Mouse (Mus musculus) frontal cortex, postnatal 10 days (tissue): ENCODE data around the gene Calm2.
A peak's percentile ranks its signal among the peaks of the same experiment; 100 is the strongest.

Source experiments
- DNase-seq, 2 experiments: peaks; one replicate each; pipeline ENCODE4 v3.0.0; 2022; ENCODE audit warnings: low spot score in 2 of 2, mixed read lengths in 1 of 2

Calm2 gene

DNA sequence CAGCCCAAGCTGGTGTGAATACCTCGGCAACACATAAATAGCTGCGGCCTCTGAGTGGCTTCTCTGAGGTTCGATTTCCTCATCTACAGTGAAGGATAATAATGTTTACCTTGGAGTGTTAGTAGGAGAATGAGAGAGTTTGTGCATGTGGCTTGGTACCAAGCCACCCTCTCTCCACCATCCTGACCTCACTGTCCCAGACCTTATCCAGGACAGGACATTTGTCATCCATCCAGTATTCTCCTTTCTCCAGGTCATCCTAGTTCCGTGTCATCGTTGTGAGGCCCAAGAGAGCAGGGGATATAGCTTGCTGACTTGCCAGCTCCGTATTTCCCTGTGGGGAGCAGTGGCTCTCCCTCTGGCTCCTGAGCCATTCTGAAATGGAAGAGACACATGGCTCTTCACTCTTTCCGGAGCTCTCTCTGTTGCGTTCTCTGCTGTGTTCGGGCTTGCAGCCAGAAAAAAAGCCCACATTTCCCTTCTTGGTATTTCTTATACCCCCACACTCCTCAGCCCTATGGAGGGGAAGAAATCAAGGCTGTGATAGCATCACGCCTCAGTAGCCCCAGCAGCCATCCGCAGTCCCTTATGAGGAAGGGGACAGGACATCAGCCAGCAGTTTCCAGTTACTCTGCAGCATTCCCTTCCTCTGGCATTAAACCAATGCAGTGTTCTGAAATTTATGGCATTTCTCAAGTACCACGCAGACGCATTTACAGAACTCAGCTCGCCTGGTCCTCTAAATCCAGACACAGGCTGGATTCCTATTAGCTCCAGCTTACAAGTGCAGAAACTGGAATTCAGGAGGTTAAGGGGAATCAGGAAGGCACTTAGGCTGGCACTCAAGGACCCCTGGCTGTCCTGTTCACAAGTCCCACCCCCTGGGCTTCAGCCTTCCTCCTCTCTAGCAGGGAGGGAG, 13.3 kb upstream of the Calm2 start:
- DNase-seq: peak; percentile 54 to 58

DNA sequence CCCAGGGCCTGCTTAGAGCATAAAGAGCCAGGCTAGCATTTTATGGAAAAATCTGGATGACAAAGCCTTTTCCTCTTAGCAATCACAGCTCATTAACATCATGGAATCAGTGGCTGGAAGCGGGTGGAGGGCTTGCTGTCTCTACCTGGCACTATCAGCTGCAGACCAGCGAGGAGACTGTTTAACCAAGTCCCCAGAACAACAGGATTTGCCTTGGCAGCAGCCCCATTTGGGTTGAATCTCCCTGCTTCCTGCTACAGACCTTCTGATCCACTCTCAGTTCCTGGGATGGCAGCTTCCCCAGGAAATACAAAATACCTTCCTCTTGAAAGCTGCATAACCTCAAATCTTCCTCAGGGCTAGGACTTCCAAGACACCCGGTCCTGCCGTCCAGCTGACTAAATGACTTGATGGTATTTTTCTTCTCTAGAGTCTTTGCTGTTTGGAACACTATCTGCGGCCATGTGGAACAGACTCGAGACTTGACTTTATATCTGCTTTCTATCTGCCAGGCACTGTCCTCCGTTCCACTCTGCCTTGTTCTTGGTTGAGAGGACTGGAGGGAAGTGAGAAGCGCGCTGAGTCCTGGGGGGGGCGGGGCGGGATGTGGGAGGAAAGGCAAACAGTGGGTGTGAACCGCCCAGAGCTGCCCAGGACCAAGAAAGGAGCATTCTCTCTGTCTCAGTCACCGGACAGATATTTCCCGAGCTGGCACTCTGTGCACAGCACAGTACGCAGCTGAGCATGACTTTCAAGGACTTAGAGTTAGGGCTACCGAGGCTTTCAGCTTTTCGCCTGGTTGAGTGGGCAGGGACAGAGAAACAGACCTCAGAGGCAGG, 12.4 kb upstream of the Calm2 start:
- peak in 1 of 2 experiments; percentile 25 for DNase-seq

- DNase-seq: no peak
Measured at GRCm38 (mm10) chr17:87457961-87458360, 11.2 kb upstream of the Calm2 start.

GRCm38 (mm10) chr17:87454121-87454520, 7.4 kb upstream of the Calm2 start:
- no peak for DNase-seq

- DNase-seq: no peak
Measured at GRCm38 (mm10) chr17:87453336-87453735, 6.6 kb upstream of the Calm2 start.

GRCm38 (mm10) chr17:87448881-87449280, 2.1 kb upstream of the Calm2 start:
- DNase-seq: no peak

DNA sequence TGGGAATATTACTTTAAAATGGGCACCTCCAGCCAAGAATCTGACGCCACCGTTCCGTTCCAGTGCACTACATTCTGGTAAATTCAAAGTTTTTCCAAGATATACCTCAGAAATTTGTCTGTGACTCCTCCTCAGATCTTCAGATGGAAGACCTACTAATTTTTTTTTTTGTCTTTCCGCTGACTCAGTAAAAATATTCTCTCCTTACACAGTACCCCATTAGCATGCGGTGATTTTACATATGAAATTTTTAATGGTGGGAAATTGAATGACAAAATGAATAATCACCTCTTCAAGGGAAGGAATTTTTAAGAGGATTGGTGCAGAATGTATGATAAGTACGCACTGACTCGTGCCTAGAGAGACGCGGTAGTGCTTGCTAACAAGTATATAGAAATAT, 1.6 kb upstream of the Calm2 start:
- DNase-seq: no peak

GRCm38 (mm10) chr17:87447612-87448200, 971 bp upstream of the Calm2 start:
- DNase-seq: no peak

DNA sequence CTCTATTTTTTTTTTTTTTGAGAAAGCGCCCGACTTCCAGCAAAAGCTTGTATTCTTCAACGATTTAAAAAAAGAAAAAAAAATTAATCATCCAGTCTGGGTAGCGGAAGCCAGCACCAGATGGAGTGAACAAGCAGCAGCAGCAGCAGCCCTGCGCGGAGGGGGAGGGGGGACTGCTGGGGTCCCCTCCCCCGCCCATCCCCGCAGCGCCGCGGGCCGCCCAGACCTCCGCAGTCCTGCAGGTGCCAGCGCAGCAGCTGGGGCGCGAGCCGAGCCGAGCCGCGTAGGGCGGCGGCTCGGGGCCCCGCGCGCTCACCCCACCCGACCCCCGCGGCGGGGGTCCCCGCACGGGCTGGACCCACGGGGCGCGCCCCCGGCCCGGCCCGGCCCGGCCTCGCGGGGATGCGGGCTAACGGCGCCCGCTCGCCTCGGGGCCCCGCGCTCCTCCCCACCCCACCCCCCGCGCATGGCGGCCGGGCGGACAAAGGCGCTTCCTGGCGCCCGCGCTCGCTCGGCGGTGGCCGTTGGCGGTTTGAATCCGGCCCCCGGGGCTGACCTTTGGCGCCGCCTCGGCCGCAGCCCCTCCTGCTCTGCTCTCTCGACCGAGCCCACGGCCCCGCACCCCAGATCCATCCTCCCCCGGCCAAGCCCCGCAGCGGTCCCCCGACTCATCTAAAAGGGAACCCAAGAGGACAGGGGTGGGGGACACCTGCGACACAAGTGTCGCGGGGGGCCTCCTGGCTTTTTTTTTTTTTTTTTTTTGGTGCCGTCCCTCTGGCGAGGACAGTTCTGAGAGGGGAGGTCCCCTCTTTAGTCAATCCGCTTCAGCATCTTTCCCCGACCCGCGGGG, 593 bp downstream of the Calm2 start:
- peak; percentile 61 to 70 for DNase-seq

DNA sequence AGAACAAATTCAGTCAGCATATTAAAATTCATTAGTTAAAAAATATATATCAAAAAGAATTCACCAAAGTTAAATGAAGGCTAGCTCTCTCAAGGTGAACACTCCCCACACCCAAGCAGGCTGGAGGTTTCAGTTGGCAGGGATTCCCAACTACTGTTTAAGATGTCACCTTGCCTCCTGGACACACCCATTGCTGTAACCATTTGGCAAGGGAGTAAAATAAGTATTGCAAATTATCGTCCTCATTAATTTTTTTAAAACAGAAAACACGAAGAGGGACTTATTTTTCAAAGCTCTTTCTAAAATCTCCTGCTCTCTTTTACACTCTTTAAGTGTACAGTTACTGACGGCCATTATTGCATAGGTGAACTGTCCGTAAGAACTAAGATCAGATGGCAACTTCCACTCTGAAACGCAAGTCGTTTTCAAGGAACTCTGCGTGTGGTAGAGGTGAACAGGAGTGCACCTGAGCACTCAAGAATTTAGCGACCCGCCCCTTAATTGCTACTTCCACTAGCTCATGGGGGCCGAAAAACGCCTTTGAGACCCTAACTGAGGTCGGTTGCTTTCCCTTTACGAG, 1.3 kb downstream of the Calm2 start:
- DNase-seq: no peak

GRCm38 (mm10) chr17:87444763-87445162, 2.0 kb downstream of the Calm2 start:
- no peak for DNase-seq

DNA sequence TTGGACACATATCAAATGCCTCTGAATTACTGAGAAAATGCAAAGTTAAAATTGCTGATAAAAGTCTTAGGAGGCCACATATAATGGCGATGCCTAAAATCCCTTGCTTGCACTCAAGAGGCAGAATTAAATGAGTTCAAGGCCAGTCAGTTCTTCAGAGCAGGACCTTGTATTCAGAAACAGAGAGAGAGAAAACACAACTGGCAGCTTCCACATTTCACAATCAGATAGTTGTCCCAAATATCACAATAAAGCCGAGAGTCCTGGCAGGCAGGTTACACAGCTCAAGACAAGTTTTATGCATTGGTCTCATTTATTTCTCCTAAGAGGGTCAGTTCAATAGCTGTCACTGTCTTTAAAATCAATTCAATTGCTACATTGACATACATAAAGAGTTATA, 5.2 kb downstream of the Calm2 start:
- no peak for DNase-seq

- no peak for DNase-seq
Measured at GRCm38 (mm10) chr17:87439441-87439840, 7.3 kb downstream of the Calm2 start.

DNA sequence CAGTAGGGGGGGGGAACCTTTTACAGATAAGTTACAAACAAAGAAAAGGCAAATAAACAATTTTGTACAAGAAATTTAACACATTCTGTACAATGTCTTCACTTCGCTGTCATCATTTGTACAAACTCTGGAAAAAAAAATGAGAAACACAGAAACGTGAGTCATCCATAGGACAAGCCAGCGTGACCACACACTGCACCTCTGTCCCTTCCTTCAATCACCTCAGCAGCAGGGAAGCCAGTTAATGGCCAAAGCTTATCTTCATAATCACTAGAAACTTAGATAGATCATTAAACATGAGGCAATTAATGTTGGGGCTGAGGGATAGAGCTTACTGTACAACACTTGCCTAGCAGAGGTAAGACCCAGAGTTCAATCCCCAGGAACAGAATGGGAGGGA, 12.8 kb downstream of the Calm2 start:
- DNase-seq: no peak

DNA sequence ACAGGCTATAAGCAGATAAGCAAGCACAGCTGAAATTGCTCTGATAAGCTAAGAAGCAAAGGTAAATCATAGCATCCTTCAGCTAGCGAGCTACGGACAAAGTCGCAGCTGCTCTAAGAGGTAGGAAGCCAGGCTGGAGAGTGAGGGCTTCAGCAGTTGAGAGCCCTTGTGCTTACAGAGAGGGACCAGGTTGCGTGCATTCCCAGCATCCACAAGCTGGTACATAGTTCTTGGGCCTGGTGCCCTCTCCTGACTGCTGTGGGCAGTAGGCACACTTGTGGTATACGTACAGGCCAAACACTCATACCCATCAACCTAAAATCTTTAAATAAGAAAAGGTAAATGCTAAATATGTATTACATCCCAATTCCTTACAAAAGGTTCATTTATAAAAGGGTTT, 14.0 kb downstream of the Calm2 start:
- no peak for DNase-seq

- DNase-seq: no peak
Measured at GRCm38 (mm10) chr17:87432314-87432713, 14.4 kb downstream of the Calm2 start.

GRCm38 (mm10) chr17:87429431-87429830, 17.3 kb downstream of the Calm2 start:
- no peak for DNase-seq

DNA sequence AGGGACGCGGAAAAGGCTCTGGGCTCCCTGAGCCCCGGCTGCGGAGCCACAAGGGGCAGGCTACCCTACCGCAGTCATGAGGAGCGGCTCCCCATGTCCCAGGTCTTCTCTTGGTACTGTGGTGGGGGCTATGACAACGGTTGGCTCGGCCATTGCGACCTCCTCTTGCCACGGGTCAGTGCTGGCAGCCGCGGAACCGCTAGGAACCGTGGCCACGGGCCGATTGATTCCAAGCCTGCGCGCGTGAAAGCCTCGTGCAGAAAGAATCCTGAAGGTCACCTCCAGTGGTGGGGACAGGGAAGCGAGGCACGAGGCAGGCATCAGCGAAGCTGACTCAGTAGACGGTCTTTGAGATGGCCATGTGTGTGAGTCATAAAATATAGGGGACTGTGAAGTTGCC, 19.2 kb downstream of the Calm2 start, which contains the start of gene Stpg4:
Gene Stpg4, minus strand, starts transcription at position 231 of the 400 bp plus-strand sequence.
- no peak for DNase-seq

DNA sequence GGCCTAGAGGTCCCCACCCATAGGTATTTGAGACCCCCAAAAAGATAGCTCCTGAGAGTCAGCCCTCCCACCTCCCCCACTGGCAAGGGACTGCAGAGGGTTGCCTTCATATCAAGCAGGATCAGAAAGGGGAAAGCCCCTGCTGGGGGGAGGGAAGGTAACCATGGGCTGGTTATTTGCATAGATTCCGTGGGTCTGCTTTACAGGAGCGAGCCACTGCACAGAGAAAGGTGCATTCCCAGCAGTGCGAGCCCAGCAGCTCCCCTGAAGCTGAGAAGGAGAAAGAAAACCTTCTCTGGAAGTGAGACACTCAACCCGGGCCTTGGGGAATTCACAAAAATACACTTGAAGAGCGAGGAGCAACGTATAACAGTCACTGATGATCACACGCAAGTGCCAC, 28.7 kb downstream of the Calm2 start:
- no peak for DNase-seq

DNA sequence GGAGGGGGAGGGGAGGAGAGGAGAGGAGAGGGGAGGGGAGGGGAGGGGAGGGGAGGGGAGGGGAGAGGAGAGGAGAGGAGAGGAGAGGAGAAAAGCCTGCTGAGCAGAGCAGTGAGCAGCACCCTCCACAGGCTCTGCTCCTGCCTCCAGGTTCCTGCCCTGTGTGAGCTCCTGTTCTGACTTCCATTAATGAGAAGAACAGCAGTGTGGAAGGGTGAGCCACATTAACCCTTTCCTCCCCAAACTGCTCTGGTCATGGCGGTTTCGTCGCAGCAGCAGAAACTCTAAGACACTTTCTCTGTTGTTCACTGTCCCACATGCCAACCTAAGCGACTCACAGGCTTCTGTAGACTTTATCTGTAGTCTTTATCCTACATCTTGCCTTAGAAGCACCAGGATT, 40.1 kb downstream of the Calm2 start:
- no peak for DNase-seq

DNA sequence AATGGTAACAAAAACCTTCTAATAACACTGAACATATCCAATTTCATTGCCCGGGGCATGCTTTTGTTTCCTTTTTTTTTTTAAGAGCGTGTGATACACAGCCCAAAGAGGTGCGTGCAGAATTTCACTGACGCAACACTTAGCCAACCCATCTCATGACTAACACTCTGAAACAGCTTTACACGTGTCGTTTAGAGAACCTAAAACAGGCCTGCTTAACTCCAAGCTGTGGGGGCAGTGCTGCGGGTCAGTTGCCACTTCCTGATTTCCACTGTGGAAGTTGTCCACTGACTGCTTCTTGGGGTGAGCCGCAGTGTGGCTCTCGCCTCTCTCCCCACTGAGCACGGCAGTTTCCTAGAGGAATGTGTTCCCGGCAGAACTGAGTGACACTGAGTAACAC, 41.2 kb downstream of the Calm2 start:
- DNase-seq: no peak
